Mouse (Mus musculus): ENCODE results near the gene Mt3.
"Not testable (repeated sequence)": the region's sequence is repeated elsewhere in the genome, so short reads cannot be mapped to it uniquely, and the experiment has no call there.

Mt3 gene

GRCm38 (mm10) chr8:94152513-94153300 is at the start of gene Mt3:
Gene Mt3 (plus strand): TSS chr8:94152607.
- DNase-seq = peak; percentile 60 to 76

- DNase-seq = peak; percentile 18 to 44
Measured at GRCm38 (mm10) chr8:94104146-94104545, 48.3 kb upstream of the Mt3 start.

- peak; percentile 18 to 38 for DNase-seq
Measured at GRCm38 (mm10) chr8:94107871-94108270, 44.5 kb upstream of the Mt3 start.

- no peak for DNase-seq
Measured at GRCm38 (mm10) chr8:94109396-94109795, 43.0 kb upstream of the Mt3 start.

- no peak for DNase-seq
Measured at GRCm38 (mm10) chr8:94109835-94110234, 42.6 kb upstream of the Mt3 start.

GRCm38 (mm10) chr8:94110526-94111177 is 41.8 kb upstream of the Mt3 start:
- DNase-seq = no peak

GRCm38 (mm10) chr8:94113435-94113834 is 39.0 kb upstream of the Mt3 start:
- no peak for DNase-seq

- DNase-seq = no peak
Measured at GRCm38 (mm10) chr8:94113972-94114371, 38.4 kb upstream of the Mt3 start.

- DNase-seq = peak; percentile 23 to 49
Measured at GRCm38 (mm10) chr8:94118776-94119430, 33.5 kb upstream of the Mt3 start.

- DNase-seq = no peak
Measured at GRCm38 (mm10) chr8:94121625-94122024, 30.8 kb upstream of the Mt3 start.

- peak in 1 of 2 experiments; percentile 12 for DNase-seq
Measured at GRCm38 (mm10) chr8:94122711-94123468, 29.5 kb upstream of the Mt3 start.

GRCm38 (mm10) chr8:94127711-94128110 is 24.7 kb upstream of the Mt3 start:
- no peak for DNase-seq

- DNase-seq = no peak
Measured at GRCm38 (mm10) chr8:94129133-94129789, 23.1 kb upstream of the Mt3 start.

GRCm38 (mm10) chr8:94130126-94130525 is 22.3 kb upstream of the Mt3 start:
- no peak for DNase-seq

GRCm38 (mm10) chr8:94132096-94132495 is 20.3 kb upstream of the Mt3 start:
- DNase-seq = no peak

GRCm38 (mm10) chr8:94134601-94135000 is 17.8 kb upstream of the Mt3 start:
- not testable (repeated sequence) for DNase-seq

- no peak for DNase-seq
Measured at GRCm38 (mm10) chr8:94135556-94135955, 16.9 kb upstream of the Mt3 start.

GRCm38 (mm10) chr8:94136192-94136591 is 16.2 kb upstream of the Mt3 start:
- no peak for DNase-seq

GRCm38 (mm10) chr8:94136933-94137332 is 15.5 kb upstream of the Mt3 start, which contains the start of gene Mt4:
Gene Mt4 (plus strand): TSS chr8:94137197.
- no peak for DNase-seq

- no peak for DNase-seq
Measured at GRCm38 (mm10) chr8:94140266-94140795, 12.1 kb upstream of the Mt3 start.

GRCm38 (mm10) chr8:94148236-94148635 is 4.2 kb upstream of the Mt3 start:
- no peak for DNase-seq

GRCm38 (mm10) chr8:94150925-94151324 is 1.5 kb upstream of the Mt3 start:
- no peak for DNase-seq
